Mouse (Mus musculus) neutrophil, adult 5-6 weeks (primary cell): ENCODE results near the gene Vmp1. TPM values are rescaled to one million over a fixed set of nuclear protein-coding genes. Genes with fewer than 3 reads are reported as not detected.

Source experiments
- ATAC-seq: fragments of 151-379, 151-347 bp; 2 replicates; pipeline ENCODE4 v1.8.0; 2017; ENCODE audit warnings: mild to moderate bottlenecking, moderate TSS enrichment; ENCODE audit not compliant: insufficient number of reproducible peaks, poor library complexity, low FRiP score, severe bottlenecking; ENCODE audit errors: extremely low read depth
- total RNA-seq: library from RNA; stranded (forward); fragments of 200-1000 nt; gene quantifications from 2 replicates; pipeline ENCODE4 v1.2.3, GENCODE M21; 2017

Gene Vmp1
- total RNA-seq, 1 experiment from 2014 or later: 221 TPM

DNA sequence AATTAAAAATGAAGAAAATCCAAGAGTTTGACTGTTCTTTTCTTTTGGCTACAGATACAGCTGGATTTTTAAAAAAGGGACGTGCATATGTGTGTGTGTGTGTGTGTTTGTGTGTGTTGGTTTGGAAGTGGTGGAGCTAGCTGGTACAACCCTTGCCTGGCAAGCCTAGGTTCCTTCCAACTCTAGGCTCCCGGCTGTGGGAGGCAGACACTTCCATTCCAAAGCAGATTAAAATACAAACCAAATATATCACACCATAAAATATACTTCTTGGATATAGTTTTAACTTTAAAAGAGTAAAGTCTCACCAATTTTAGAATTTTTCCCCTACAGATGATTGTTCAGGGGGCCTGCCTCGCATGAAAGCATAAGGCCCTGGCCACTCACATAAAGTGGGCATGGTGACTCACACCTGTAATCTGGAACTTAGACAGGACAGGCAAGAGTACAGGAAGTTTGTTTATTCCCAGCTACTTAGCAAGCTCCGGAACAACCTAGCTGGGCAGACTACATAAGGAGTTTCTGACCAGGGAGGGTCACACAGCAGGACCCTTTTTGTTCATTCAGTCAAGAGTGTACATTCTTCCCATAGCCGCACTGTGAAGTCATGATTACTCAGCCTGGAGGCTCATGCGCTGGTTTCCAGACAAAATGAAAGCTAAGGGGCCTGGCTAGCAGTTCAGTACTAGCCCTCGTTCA is 37.4 kb downstream of the Vmp1 start:
- ATAC-seq: no peak

DNA sequence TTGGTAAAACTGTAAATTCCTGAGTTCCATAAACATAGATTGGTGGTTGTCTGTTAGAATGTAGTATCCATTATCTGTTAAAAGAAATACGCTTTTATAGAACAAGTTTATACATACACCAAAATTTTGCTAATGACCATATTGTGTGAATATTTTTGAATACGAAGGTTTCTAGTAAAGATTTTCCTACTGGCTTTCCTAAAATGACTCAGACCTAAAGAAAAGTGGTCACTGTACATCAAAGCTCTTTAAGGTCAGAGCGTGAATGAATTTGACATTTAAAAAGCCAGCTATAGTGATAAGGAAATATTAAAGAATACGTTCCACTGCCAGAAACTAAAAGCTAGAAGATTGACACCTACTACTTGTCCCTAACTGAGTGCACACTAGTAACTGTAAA is 39.1 kb downstream of the Vmp1 start:
- no peak for ATAC-seq

DNA sequence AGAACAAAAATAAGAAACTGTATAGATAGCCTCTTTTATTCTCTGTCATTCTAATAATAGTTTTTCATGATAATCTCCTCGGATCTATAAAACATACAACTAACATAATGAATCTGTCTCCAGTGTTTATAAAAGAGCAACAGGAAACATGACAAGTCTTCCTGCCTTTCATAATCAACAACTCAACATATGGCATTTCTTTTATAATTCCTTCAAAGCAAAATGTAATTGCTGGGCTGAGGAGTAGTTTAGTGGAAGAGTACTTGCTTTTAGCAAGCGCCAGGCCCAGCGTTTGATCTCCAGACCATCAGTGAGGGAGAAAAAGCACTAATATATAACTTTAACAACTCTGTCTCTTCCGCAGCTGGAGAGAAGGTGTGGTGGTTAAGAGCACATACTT is 41.9 kb downstream of the Vmp1 start:
- ATAC-seq: no peak

DNA sequence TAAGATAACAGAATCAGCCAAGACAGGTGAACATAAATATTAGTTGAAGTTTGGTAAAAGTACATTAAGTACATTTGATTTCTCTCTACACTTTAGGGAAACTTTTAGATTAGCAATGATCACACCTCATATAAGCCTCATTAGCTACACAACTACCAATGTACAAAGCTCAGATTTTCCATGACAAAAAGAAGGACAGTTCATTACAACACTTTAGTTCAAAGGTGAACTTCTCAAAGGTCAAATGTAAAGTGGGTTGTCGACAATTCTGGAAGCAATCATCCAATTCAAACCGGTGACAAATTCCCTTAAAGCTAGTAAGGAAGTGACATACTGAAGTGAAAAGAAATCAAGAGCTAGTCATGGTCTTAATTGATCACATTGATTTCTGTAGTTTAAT is 45.9 kb downstream of the Vmp1 start:
- no peak for ATAC-seq

DNA sequence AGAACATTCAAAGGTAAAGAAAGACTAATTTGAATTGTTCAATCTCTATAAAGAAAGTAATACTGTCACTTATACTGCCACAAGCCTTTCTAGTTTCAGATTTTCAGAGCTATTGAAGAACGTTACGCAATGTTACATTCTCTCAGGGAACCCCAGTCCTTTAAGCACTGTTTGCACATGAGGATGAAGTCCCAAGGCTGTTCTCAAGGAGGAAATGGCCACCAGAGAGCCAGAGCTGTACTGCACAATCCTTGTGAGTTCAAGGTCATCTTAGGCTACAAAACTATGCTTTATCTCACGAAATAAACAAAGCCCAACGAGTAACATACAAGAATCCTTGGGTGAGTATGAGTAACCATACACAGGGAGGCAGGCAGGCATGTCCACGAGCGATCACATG is 49.2 kb downstream of the Vmp1 start:
- no peak for ATAC-seq

DNA sequence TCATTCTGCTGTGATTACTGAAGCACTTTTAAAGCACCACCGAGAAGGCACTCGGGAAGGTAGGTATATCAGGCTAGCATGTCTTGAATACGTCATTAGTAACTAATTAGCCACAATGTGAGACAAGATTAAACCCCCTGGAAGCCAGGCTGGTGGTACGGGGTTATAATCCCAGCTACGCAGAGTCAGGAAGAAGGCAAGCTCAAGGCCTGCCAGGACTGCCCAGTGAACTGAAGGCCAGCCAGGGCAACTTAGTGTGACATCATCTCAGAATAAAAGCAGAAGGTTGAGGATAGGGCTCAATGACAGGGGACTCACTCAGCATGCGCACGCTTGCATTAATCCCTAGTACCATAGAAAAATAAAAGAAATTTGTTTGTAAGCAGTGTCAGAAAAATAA is 53.7 kb downstream of the Vmp1 start:
- ATAC-seq: no peak

DNA sequence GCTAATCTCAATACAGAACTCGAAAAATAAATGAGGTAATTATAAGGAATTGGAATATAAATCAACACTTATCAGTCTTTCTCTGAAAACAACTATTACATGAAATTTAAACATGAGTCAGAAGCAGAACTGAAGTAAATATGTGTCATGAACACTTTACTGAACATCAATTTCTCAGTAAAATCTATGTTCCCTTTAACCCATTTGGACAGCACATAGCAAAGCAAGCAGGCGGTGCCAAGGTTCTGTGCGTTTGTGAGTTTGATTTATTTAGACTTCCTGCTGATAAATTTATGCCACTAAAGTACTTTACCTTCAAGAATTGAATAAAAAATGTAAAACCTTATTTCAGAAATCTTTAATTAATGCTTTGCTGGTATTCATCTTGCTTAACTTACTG is 54.2 kb downstream of the Vmp1 start:
- ATAC-seq: no peak

DNA sequence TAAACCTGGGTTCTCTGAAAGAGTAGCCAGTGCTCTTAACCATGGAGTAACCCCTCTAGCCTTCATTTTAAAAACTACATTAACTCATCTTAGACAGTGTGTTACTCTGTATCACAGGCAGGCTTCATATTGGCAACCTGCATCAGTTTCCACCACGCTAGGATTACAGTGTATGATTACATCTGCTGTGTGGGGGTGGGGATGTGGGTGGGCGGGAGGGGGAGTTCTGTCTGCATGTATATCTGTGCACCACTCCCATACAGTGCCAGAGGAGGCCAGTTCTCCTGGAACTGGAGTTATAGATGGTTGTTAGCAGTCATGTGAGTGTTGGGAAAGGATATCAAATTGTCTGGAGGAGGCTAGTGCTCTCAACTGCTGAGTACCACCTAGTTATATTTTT is 55.2 kb downstream of the Vmp1 start:
- no peak for ATAC-seq

DNA sequence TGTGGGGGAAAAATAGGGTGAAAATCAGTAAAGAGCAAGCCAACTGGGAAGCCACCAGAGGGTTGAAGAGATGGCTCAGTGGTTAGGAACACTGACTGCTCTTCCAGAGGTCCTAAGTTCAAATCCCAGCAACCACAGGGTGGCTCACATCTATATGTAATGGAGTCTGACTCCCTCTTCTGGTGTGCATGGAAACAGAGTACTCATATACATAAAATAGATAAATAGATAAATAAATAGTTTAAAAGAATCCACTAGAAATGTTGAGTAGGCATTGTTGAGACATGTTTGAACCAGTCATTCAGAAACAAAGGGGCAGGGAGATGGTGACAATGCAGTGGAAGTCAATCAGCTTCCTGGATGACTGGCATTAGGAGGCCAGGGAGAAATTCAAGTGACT is 56.0 kb downstream of the Vmp1 start:
- no peak for ATAC-seq

DNA sequence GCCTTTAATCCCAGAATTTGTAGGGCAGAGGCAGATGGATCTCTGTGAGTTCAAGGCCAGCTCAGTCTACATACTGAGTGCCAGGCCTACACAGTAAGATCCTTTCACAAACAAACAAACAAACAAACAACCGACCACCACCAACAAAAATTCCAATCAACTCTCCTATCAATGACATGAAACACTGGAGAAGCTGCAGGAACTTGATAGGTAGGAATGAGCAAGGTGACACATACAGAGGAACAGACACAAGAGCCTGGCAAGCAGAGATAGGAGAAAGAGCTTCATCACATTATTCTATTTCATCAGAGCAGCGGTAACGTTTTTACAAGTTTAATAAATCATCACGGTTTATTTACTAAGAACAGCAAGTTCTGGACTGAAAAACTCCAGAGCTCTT is 56.9 kb downstream of the Vmp1 start:
- no peak for ATAC-seq

DNA sequence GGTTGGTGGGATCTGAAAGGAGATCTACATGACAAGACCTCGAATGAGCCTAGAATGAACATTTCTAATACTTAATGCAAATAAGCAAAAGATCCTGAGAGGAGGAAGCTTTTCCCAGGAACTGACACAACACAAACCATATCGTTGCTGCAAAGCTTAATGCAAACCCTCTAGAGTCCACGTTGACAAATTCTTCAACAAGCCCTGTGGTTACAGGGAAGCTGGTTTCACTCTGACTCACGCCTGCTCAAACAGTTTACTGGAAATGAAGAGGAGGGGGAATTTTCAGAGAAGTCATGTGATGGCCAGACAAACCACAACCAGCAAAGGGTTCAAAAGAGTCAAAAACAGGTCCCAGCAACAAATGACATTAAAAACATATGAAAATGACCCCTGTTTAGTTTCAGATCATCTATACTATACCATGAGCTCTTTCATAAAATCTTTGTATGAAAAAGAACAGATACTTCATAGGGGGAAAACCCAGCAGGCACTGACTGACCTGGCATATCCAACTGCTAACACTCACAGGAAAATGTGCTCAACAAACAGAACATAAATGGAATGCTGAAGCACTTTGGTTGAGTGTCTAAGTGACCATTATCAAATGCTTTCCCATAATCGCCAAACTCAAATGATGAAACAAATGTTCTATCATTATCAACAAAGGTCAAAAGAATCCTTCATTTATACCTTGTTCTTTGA is 59.2 kb downstream of the Vmp1 start:
- peak; percentile 84 for ATAC-seq

DNA sequence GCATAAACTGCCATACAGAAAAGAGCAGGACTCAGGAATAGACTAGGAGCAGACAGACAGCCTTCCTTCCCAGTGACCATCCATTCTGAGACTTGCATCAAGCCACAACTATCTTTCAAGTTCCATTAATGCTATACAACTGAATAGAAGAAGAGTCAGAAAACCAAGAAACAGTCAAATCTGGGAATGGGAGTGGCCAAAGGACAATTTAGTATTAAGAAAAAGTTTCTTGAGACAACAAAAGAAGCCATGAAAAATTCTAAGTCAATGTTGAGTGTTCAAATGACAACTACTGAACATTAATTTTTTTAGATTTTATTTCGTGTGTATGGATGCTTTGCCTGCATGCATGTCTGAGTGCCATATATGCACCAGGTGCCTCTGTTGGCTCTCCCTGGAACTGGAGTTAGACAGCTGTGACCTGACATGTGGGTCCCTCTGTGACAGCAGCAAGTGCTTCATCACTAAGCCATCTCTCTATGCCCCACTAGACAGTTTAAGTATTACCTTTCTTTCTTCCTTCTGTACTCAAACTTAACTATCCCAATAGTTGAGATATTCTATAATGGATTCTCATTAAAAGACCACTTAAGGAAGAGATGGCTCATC is 60.1 kb downstream of the Vmp1 start:
- ATAC-seq: no peak

DNA sequence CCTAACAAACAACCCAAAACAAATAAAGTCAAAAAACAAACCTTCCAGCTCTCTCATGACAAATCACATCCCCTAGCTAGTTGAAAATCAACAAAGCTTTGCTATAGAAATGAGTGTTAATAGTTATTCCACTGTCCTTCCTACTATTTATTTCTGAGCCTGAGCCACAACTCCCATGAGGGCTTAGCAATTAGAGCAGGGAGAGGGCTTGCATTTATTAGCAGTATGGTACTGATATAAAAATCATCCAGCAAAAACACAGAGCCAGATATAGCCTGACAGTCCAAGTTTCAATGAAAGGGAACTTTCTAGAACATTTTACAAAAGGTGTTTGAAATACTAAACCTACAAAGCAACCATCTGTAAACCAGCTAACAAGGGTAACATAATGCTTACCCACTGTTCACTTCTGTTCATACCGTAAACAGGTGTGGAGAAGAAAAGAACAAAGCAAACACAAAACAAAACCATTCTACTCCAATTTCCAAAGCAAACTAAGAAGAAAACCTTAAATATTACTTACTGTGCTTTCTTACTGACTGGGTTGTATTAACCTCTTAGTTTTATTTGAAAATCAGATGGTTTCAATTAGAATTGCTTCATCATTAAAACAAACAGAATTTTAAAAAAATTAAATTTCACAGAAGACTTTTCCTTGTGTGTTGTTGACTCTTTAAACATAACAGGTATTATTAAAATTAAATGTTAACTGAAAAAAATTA is 61.3 kb downstream of the Vmp1 start:
- no peak for ATAC-seq

DNA sequence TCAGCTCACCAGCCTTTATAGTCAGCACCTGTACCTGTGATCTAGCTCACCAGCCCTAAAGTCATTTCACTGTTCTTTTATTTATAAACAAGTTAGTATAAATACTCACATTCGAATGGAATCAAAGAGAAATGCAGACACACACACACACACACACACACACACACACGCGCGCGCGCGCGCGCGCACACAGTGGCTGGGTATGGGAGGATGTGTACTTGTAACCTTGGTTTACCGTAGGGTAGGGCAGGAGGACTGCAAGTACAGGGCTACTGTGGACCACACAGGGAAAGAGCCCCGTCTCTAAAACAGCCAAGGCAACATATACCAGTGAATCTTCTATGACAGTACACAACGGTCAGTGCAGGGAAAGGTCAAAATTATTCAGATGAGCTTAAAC is 62.5 kb downstream of the Vmp1 start:
- ATAC-seq: no peak

DNA sequence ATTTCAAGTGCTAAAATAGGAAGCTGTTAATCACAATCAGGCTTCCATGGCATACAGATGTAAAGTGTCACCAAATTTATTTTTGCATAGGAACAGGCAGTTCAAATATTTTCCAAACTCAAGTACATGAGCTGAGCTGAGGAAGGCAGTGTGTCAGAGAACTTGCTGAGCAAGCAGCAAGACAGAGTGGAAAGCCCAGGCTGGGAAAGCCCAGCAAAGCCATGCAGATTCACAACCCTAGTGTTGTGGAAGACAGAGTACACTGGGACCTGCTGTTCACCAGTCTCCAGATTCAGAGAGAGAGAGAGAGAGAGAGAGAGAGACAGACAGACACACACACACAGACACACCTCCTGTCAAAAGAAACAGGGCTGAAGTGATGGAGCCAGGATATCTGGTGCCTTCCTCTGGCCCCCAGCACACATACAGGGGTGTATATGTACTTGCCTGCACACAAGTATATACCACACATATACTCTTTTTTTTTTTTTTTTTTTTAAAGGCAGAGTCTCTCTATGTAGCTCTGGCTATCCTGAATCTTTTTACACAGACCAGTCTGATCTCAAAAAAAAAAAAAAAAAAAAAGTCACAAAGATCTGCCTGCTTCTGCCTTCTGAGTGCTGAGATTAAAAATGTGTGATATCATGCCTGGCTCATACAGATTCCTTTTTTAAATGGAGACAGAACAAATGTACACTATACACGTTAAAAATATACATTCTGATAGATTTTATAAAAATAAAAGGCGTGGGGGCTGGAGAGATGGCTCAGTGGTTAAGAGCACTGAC is 64.9 kb downstream of the Vmp1 start:
- no peak for ATAC-seq

DNA sequence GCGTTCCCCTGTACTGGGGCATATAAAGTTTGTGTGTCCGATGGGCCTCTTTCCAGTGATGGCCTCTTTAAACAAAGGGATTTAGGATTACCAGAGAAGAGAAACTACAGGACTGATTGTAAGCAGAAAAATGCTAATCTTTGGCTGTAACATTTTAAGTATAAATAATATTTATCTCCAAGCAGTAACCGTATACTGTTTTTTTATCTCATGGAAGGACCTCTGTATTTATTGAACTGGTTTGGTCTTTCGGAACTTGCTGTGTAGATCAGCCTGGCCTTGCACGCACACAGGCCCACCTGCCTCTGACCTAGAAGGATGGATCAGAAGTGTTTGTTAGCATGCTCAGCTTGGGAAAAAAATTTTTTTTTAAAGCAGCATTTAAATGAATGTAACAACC is 69.0 kb downstream of the Vmp1 start:
- no peak for ATAC-seq

DNA sequence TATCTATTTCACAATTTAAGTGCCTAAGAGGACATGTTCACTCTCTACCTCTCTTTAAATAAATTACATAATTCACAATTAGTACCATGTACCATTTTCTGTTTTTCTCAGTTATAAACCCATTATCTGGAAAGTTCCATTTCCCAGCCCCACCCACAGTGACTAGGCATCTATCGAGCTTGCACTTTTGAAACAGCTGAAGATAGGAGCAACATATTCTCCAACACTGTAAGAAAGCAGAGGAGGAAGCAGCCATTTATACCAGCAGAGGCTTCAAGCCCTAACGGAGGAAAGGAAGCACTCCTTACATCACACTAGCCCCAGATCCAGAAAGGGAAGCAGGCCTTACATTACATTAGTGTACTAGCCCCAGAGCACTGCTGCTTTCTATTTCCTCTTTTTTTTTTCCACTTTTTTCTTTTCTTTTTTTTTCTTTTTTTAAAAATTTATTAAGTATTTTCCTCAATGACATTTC is 69.5 kb downstream of the Vmp1 start:
- peak; percentile 94 for ATAC-seq

DNA sequence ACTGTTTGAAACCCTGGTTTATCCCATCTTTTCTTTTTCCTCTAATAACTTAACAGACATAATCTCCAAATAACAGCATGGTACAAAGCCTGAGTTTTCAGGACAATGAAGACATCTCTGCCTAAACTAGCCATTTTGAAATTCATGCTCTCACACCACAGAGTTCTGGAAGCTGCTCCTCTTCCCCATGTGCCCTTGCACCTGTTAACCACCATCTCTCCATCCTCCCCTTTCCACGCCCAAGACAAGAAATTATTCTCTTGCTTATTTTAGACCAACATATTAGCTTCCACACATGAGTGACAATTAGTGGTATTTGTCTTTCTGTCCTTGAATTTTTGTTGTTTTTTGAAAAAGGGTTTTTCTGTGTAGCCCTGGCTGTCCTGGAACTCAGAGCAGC is 71.6 kb downstream of the Vmp1 start:
- ATAC-seq: no peak

DNA sequence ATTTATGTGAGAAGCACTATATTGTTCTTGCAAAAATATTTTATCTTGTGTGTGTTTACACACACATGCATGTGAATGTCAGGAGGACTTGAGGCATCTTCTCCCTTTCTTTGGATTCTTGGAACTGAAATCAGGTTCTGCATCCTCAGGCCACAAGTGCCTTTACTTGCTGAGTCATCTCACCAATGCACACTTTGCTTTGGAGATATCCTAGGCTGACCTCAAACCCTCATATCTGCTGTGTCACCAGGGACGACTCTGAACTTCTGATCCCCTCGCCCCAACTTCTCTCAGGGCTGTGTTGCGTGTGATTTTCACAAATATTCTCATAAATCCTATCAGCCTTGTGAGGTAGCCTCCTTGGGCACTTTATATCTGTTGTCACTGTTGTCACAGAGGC is 73.4 kb downstream of the Vmp1 start:
- no peak for ATAC-seq
